Mouse (Mus musculus): ENCODE measurements around the gene Pde3a.
A peak's percentile ranks its signal among the peaks of the same experiment; 100 is the strongest.
"Not testable (repeated sequence)": the region's sequence is repeated elsewhere in the genome, so short reads cannot be mapped to it uniquely, and the experiment has no call there.

Gene Pde3a

DNA sequence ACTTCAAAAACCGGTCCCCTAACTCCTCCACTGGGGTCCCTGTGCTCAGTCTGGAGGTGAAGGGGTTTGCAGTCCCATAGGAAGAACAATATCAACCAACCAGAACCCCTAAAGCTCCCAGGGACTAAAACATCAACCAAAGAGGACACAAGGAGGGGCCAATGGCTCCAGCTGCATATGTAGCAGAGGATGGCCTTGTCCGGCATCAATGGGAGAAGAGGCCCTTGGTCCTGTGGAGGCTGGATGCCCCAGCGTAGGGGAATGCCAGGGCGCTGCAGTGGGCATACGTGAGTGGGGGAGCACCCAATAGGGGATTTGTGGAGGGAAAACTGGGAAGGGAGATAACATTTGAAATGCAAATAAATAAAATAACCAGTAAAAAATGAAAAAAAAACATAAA is 19.8 kb downstream of the Pde3a start:
- no peak for DNase-seq

- DNase-seq, result no peak
Observed at GRCm38 (mm10) chr6:141271133-141271532, 22.1 kb downstream of the Pde3a start.

DNA sequence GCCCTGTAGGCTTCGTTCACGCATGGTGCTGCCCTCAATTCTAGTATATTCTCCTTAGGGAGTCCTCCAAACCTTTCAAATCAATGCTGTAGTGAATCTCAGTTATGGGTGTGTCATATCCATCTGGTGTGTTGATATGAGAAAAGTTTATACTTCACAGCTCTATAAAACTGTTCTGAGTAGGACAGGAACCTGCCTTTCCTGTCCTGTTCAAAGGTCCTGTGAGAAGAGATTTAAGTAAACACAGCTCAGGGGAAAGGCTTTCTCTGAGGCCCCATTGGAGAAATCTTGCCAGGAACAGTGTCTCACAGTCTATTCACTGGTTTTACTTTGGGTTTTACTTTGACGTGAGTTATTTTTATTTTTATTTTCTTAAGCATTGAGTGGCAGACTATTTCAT is 22.5 kb downstream of the Pde3a start:
- no peak for DNase-seq

DNA sequence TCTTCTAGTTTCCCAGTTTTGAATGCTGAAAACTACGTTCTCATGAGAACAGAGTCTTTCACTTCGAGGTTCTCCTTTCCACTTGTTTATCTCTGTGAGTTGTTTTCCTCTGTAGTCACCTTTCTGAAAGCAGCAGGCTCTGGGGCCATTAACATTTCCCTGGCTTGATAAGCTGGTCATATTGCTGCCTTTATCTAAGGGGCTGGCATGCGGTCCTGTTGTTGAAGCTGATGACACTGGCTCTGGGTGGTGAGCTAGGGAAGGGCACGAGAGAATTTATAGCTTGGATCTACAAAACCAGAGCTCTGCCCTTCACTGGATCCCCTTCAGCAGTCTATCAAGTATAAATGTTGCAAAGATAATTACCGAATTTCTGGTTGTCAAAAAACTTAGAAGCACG is 24.6 kb downstream of the Pde3a start:
- no peak for DNase-seq

DNA sequence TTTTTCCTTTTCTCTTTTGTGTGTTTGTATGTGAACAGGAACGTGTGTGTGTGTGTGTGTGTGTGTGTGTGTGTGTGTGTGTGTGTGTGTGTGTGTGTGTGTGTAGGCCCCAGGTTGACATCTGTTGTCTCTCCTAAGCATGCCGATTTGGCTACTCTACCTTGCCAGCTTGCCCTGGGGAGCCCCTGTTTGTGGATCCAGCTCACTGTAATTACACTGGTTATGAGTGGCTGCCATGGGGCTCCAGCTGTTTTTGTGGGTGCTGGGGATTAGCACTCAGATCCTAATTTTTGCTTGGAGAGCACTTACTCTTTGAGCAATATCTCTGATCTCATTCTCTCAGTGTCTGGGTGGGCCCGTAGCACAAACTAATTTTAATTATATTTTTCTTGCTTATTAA is 32.6 kb downstream of the Pde3a start:
- no peak for DNase-seq

- no peak for DNase-seq
Observed at GRCm38 (mm10) chr6:141282796-141283195, 33.7 kb downstream of the Pde3a start.

DNA sequence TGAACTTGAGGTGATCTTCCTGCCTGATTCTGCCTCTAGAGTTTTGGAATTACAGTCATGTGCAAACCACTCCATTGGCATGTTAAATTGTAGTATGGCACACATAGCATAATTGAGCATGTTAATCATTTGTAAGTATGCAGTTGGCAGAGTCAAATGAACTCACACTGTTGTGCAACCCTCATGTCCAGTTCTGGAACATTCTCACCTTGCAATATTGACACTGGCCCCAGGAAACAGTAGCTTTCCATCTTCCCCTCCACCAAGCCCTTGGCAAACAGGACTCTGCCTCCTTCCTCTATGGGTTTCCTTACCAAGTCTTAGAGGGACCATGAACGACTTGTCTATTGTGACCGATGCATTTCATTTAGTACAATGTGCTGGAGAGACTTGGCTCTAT is 42.1 kb downstream of the Pde3a start:
- DNase-seq, result no peak

DNA sequence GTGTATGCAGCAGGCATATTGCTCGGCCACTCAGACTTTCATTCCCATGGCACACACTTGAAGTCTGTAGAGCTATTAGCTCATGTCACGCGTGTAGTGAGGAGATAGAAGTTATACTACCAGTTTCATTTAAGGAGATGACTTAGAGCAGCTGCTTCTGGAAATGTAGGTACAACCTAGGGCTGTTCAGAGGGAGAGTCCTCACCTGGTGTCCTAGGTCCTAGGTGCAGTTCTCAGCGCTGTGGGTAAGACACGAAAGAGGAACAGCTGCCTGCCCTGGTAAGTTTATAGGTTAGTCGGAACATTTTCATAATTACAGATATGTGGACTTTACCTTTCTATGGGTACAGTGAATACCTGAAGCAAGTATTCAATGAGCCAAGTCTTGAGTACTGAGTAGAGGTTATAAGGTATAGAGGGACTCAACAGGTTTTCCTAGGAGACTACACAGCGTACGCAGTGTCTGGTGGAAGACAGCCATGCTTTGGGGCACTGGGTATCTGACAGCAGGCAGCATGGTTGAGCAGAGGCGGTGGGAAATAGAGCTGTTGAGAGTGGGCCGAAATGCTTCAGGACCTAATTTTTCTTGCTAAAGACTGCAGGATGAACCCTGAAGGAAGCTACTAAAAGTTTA is 43.9 kb downstream of the Pde3a start:
- no peak for DNase-seq

GRCm38 (mm10) chr6:141293460-141293853 is 44.4 kb downstream of the Pde3a start:
- no peak for DNase-seq

- no peak for DNase-seq
Observed at GRCm38 (mm10) chr6:141295264-141295663, 46.2 kb downstream of the Pde3a start.

- DNase-seq, result no peak
Observed at GRCm38 (mm10) chr6:141301750-141302748, 53.0 kb downstream of the Pde3a start.

DNA sequence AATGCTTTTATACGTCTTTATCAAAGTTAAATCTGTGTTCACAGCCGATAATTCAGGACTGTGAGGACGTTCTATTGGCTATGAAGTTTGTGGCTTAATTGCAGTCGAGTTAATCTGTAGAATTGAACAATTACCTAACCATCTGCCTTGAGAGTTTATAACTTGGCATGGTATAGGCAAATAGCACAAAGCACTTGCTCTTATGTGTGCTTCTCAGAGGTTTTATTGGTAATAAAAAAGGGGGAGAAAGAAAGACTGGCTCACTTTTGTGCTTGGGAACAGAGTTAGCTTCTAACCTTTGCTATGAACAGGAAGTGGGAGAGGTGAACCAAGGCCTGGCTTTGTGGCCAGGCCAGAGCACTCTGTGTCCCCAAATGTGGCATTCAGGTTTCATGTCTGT is 53.8 kb downstream of the Pde3a start:
- no peak for DNase-seq

DNA sequence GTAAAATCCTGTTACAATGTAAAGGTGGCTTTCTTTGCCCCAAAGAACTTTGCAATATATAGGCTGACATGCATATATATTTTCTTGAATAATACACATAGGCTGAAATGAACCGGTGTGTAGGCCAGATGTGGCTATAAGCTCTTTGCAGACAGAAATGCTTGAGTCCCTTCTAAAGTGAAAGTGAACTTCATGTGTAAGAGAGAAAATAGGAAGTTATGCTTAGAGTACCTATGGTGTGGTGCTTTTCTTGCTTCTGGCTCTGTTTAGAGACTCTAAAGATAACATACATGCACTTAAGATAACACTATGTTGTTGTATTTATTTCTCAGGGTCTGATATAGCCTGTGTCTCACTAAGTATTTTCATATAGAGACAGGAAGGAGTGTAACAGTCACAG is 58.3 kb downstream of the Pde3a start:
- no peak for DNase-seq

DNA sequence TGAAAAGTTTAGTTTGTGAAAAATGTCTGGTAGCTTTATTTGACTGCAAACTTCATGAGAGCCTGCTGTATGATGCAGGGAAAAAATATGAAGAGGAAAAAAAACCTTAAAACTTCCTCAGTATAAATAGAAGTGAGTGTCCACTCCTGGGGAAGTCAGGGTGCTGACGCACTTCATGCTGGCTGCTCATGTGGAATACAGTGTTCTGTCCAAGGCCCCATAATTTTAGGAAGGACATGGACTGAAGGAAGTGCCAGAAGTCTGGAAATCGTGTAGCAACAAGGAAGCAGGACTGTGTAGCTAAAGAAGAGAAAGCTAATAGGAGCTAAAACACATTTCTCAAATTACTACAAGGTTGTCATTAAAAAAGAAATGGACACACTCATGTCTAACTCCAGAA is 59.4 kb downstream of the Pde3a start:
- peak; percentile 19 for DNase-seq

DNA sequence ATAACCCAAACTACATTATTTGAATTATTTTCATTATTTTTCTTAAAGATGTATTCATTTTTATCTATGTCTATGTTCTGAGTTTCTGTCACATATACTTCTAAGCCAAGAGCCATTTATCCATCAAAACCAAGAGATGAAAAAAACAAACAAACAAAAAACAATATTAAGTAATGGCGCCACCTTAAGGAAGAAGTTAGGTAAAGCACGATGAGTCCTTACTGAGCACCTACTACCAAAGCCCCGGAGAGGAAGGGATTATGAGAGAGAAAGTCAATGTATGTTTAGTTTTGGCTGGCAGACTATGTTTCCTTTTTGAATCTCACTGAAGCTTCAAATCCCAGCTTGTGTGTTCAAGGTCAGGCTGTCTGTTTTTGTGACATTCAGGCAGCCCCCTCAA is 60.8 kb downstream of the Pde3a start:
- DNase-seq, result no peak

DNA sequence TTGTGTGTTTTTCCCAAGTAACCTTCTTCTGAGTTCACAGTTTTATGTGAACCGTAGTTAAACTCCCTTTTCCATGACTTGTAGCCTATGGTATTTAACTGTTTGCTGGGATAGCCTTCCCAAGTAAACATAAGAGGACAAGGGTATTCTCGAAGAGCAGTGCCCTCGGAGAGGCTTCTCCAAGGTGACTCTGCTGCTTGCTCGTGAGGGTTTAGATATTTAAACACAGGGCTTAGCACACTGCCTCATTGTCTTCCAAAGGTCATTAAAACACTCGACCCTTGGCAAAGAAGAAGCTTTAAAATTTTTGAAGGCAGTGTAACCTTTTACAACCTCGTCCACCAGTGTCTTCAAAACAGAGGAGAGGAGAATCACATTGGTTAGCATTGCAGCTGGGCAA is 61.3 kb downstream of the Pde3a start:
- DNase-seq, result no peak

DNA sequence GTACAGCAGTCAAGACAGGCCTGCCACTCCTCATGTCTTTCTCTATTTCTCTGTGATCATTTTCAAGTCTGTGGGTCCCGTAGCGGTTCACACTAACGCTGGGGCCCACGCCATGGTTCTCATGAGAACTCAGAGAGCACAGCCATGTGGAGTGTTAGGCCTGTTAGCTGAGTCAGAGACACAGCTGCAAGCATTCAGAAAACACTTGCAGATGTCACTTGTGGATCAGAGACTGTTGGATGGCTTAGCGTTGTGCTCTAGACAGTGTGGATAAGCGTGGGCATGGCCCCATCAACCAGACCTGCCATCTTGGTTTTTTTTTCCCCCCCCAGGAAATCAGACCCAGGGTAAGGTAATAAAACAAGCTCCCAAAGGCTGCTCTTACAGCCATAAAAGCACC is 62.5 kb downstream of the Pde3a start:
- DNase-seq, result no peak

- no peak for DNase-seq
Observed at GRCm38 (mm10) chr6:141313112-141313511, 64.0 kb downstream of the Pde3a start.

GRCm38 (mm10) chr6:141318440-141318839 is 69.4 kb downstream of the Pde3a start:
- no peak for DNase-seq

DNA sequence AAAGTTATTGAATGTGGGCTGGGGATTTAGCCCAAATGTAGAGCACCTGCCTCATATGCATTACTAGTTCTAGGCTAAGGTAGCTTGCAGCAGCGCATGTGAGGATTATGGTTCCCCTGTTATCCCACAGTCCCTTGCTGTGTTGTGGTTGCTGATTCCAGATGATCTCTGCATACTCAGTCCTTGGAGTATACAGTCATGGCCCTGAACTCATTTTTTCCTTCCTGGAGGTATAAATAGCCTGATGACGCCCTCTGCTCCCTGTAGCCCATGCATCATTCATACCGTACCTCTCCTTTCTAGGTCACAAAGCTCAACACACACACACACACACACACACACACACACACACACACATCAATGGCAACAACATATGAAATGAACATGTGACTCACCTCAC is 72.2 kb downstream of the Pde3a start:
- no peak for DNase-seq

GRCm38 (mm10) chr6:141322961-141323360 is 73.9 kb downstream of the Pde3a start:
- no peak for DNase-seq

GRCm38 (mm10) chr6:141327134-141327533 is 78.1 kb downstream of the Pde3a start:
- DNase-seq, result not testable (repeated sequence)

GRCm38 (mm10) chr6:141328071-141328470 is 79.0 kb downstream of the Pde3a start:
- peak; percentile 72 for DNase-seq

DNA sequence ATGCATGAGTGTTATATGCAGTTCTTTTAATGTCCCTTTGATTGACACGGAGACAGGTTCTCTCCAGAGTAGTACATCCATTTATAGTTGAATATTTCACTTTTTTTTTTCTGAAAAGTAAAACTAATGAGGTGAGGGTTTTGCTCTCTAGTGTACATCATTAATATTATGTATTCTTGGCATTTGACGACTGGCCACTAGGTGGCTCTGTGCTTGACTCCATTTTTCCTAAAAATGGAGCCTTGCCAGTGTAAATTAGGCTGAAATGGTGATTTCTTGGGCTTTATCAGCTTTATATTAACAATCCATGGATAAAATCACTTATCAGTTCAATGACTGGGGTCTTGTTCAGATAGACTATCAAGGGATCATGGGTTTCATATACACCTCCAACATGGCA is 82.4 kb downstream of the Pde3a start:
- no peak for DNase-seq
